Mouse (Mus musculus) erythroblast, adult 5-6 weeks (primary cell): ENCODE measurements around the gene Pip5kl1. TPM values are rescaled to one million over a fixed set of nuclear protein-coding genes. Genes with fewer than 3 reads are reported as not detected.
A peak's percentile ranks its signal among the peaks of the same experiment; 100 is the strongest.

Source experiments
- ATAC-seq: replicated peaks from 2 replicates; pipeline ENCODE4 v1.8.0; 2016; ENCODE audit warnings: moderate number of reproducible peaks, mild to moderate bottlenecking, moderate TSS enrichment, inconsistent platforms; ENCODE audit not compliant: poor library complexity, low FRiP score, severe bottlenecking
- total RNA-seq, 2 experiments: library from RNA; stranded (forward) in 1 of 2; stranded (reverse) in 1 of 2; fragments of 150-400 nt in 1 of 2; fragments of 200-764, 138-1000 nt in 1 of 2; gene quantifications; 2 replicates each; pipeline versions ENCODE4 v1.2.3 to v1.2.4; 2015 to 2017; ENCODE audit warnings: low replicate concordance in 2 of 2

The Pip5kl1 gene
- total RNA-seq, 2 experiments from 2014 or later, result 1.9 TPM; not detected in 1

GRCm38 (mm10) chr2:32607262-32607947, 32.8 kb downstream of the Pip5kl1 start:
- peak; percentile 34 for ATAC-seq

GRCm38 (mm10) chr2:32608141-32608777, 33.7 kb downstream of the Pip5kl1 start:
- peak; percentile 59 for ATAC-seq

- ATAC-seq, result peak; percentile 6
Measured at GRCm38 (mm10) chr2:32608778-32609435, 34.3 kb downstream of the Pip5kl1 start.

- ATAC-seq, result 0 out of 2 replicates have a peak, but pooled peaks have one; percentile 13
Measured at GRCm38 (mm10) chr2:32610610-32611229, 36.1 kb downstream of the Pip5kl1 start.

GRCm38 (mm10) chr2:32612274-32612673, 37.7 kb downstream of the Pip5kl1 start:
- ATAC-seq, result no peak

GRCm38 (mm10) chr2:32617109-32617508, 42.5 kb downstream of the Pip5kl1 start:
- ATAC-seq, result no peak

GRCm38 (mm10) chr2:32617601-32618000, 43.0 kb downstream of the Pip5kl1 start:
- no peak for ATAC-seq

DNA sequence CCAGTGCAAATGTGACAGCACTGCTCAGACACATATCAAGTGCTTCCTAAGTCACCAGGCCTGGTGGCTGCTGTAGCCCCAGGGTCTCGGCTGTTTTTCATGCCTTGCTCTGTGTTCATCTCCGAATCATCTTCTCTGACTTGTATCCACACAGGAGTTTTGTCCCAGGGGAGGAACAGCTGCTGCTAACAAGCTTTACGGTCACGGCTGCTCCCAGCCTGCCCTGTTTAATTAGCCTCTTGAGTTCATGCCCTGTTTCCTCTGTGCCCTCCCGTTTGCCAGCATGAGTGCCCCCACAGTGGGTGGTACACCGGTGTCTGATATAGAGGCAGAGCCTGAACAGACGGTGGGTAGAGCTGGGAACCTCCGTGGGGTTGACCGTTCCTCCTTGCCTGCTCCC, 43.5 kb downstream of the Pip5kl1 start:
- ATAC-seq, result no peak

DNA sequence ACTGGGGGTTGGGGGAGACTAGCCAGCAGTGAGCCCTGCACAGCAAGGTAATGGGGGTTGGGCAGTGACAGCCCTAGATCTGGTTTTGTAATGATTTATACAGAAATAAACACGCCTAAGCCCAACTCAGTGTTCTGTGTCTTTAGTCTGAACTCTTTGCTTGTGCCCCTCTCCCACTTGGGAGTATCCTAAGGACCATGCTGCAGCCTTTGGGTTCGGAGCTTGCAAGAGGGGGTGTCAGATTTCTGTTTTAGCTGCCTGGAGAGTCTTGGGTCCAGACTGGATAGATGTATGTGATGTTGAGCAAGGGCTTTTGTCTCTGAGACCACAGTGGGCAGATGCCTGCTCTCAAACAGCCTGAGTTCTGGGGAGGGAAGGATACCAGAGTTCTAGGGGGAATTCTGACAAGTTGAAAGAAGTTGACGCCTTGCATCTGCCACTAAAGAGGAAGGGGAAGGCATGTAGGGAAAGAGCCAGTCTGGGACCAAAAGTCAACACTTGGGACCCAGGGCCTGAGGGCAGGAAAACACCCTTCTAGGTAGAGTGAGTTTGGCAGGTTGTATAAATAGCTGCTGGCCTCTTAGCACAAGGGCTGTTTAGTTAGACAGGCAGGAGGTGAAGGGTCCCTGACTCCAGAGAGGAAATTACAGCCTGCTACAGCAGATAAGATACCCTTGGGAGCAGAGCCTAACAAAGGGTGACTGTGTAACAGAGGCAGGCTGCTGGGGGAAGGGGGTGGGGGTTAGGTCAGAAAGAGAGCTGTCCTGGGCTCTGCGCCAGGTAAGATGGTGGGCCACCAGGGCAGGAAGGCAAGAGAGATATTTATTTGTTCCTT, 46.3 kb downstream of the Pip5kl1 start:
- no peak for ATAC-seq

DNA sequence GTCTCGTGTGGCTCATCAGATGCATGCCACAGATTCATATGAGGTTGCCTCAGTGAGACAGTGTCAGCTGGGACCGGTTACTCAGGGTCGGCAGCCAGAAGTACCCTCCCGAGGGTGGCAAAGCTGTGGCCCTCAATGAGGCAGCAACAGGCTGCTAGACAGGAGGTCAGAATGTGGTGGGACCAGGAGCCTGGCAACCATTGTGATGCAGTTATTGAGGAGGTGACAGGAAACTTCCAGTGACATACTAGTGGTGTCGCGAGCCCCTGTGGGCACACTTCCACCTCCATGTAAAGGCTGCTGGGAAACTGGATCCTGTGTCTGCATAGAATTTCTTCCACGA, 46.9 kb downstream of the Pip5kl1 start, which contains the start of gene Ak1:
Gene Ak1, plus strand, starts transcription at position 242 of the 343 bp plus-strand sequence.
- ATAC-seq, result no peak

- ATAC-seq, result no peak
Measured at GRCm38 (mm10) chr2:32624111-32624748, 49.6 kb downstream of the Pip5kl1 start.

GRCm38 (mm10) chr2:32625212-32625872, 50.7 kb downstream of the Pip5kl1 start:
- ATAC-seq, result no peak

DNA sequence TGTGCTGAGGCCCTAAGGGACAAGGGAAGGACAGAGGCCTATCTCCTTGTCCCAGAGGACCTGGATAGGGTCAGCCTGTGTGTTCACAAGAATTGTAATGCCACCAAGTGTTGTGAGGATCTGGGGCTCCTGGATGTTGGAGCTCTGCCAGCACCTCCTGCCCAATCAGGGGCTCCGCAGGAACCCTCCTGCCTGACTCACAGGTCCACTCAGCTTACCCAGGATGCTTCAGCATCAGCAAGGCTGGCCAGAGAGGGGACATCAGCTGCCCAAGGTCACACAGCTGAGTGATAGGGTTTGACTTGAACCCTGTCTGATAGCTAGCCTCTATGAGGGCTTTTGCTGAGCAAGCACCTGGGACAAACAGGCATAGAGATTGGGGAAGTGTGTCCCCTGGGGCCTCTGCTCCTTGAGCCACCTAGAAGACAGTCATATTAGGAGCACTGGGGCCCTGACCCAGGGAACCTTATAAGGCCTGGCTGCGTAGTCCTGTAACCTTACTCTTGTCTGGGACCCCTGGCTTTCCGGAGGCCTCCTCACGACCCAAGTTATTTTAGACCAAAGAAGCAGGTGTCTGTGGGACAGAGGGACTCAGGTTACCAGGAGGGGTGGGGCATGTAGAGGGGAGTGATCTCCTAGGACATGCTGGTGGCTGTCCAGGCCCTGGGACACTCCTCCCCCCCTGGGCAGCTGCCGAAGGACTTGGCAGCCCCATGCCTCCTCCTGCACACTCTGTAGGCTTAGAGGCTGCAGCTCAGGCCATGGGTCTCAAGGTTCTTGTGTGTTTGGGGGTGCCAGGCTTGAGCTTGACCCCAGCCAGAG, 51.5 kb downstream of the Pip5kl1 start:
- ATAC-seq, result no peak

DNA sequence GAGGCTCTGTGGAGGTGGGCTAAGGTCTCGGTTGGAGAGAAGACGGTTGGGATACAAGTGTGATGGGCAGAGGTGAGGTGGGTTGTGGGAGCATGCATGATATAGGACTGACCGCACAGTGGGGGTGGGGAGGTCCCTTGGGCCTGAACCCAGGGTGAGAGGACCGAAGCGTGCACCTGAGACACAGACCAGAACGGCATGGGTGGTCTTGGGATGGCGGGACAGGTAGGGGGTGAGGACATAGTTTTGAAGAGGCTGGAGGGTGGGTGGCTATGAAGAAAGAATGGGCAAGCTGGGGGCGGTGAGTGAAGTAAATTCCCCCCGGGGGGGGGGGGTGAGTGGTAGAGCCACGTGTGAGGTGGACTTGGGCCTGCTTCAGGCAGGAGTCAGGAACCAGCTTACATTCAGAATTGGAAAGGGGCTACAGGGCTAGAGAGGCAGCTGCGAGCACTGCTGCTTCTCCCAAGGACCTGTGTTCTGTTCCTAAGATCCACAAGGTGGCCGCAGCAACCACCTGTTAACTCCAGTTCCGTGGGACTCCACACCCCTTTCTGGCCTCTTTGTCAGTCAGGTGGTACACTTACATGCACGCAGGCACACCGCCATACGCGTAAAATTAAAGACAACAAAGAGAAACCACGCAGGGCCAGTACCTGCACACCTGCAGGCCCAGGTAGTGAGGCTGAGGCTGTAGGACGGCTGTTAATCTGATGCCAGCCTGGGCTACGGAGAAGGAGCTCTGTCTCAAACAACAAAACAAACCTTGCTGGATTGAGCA, 52.9 kb downstream of the Pip5kl1 start:
- ATAC-seq, result no peak

DNA sequence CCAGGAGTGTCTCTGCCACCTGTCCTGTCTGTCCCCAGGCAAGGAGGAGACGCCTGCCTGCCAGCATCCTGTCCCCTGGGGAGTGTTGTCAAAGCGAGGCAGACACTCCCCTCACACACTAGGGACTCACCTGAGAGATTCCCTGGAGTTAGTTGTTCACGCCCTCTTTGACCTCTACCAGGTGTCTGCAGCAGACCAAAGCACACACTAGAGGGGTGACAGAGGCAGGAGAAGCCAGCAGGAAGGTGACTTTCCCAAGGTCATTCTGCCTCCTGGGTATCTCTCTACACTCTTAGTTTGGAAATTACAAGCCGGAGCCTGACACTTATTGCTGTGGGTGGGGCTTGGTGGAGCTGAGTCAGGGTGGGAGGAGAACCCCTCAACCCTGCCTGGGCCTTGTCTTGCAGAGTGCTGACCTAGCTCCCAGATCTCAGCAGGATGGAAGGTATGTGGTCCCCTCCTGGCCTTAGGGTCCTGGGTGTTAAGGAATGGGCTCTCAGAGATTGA, 53.5 kb downstream of the Pip5kl1 start:
- no peak for ATAC-seq

DNA sequence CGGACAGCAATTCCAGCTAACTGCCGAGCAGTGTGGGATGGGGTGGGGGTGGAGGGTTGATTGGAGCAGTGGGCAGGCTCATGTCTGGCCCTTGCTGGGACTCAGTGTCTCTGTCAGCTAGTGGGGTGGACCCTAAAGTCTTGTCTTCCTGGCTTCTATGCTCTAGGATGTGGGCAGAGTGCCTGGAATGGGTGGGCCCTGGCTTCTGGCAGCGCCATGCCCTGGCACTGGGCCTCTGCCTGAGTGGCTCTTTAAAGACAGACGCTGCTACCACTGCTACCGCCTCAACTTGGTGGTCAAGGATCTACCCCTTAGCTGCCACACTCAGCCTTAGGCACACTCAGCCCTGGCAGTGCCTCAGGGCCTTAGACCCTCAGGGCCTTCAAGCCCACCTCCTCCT, 54.1 kb downstream of the Pip5kl1 start:
- ATAC-seq, result no peak
